Mouse (Mus musculus): Measurements from ENCODE around the gene Braf. TPM values are rescaled to one million over a fixed set of nuclear protein-coding genes. Genes with fewer than 3 reads are reported as not detected.

The Braf gene
- 30.4 TPM for total RNA-seq (2023)

DNA sequence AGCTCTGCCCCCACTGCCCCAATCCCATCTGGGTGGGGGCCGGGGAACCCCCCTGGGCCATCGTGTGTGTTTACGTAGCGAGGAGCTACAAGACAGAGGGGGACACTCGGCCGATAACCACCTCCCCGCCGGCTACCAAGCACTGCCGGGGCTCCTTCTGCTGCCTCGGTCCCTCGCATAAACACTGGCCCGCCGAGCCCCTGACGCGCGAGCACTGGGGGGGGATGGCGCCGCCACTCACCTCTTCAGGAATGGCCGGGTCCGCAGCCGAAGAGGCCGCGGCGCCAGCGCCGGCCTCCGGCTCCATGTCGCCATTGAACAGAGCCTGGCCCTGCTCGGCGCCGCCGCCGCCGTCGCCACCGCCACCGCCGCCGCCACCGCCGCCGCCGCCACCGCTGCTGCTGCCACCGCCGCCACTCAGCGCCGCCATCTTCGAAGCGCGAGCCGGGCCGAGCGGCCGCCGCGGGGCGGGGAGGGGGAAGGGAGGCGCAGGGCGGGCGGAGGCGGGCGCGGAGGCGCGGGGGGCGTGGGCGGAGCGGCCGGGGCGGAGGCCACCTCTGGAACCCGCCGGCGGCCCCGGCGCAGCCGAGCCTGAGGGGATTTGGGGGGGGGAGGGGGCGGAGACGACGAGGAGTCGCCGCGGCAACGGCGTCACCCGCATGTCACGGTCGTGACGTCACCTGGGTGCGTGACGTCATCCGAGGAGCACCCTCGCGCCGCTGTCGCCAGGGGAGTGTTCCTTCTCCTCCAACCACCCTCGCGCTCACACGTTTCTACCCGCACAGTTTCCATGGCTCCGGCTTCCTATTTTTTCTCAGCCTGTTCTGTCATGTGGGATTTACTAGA is at the start of gene Braf:
Gene Braf, minus strand, starts transcription at position 598 of the 846 bp plus-strand sequence.

DNA sequence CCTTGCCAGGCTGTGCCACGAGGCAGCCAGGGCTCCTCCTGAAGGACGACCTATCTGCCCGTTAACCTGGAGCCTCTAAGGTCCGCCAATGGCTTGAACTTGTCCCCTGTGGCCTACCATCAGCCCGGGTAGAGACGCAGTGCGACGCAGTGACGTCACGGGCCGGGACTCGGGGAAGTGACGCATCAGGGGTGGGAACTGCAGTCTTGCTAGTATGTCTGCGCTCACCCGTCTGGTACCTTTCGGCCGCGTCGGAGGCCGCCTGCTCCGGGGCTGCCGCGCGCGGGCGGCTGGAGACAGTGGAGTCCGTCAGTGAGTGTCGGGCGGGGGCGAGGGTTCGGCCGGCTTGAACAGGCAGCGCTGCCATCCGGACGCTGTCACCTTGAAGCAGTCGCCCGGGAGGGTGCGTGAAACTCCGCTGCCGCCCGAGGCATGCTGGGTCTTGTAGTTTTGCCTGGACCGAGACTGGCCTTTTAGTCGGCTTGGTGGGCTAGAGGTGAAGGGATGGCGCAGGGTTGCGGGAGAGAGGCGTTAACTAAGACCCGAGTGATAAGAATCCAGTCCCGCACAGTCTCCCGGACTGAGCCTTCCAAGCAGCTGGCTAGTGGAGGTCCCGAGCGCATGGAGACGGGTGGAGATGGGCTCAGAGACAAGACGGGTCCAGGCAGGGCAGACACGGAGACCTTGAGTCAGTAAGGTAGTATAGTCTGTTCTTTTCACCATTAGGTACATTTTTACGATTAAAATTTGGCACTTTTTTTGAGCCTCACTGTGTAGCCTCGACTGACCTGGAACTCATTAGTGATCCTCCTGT is 132.7 kb downstream of the Braf start, which contains the start of gene Ndufb2:
Gene Ndufb2, plus strand, starts transcription at position 174 of the 814 bp plus-strand sequence.

GRCm38 (mm10) chr6:39585517-39585916 is 139.7 kb downstream of the Braf start, which contains the start of gene Gm42420:
Gene Gm42420 (plus strand): TSS chr6:39585753.

GRCm38 (mm10) chr6:39573791-39574554 is 151.3 kb downstream of the Braf start, which contains the start of gene Adck2:
Gene Adck2 (plus strand): TSS chr6:39573873.

GRCm38 (mm10) chr6:39557723-39558261 is 167.5 kb downstream of the Braf start, which contains the start of gene Dennd2a:
Gene Dennd2a (minus strand): TSS chr6:39557867.

Other genes with a start within 250 kb of the Braf start
- gene Dennd2a, start 167.6 kb downstream of the Braf start, total RNA-seq (2023), result 0.33 TPM
- gene Adck2, start 151.6 kb downstream of the Braf start, total RNA-seq (2023), result 40.4 TPM
- not detected for gene Gm42420, start 139.7 kb downstream of the Braf start, total RNA-seq (2023)
- 44.8 TPM for gene Ndufb2, start 132.9 kb downstream of the Braf start, total RNA-seq (2023)
- gene Mrps33, start 85.5 kb upstream of the Braf start, total RNA-seq (2023), result 39.7 TPM
- 0.24 TPM for gene Tmem178b, start 147.8 kb upstream of the Braf start, total RNA-seq (2023)

Measured in CD4-positive naive resting alpha-beta T cell, adult 57 days (primary cell).